Mouse (Mus musculus) splenic B cell, adult 2 months (primary cell): Measurements from ENCODE around the gene Gas7.
A peak's percentile ranks its signal among the peaks of the same experiment; 100 is the strongest.

Experiments used
- DNase-seq: peaks from one replicate; pipeline ENCODE4 v3.0.0-alpha.2; 2011; ENCODE audit warnings: low read depth, low spot score
- H3K27me3 ChIP-seq: 2 replicates; pipeline ENCODE4 v1.6.1; 2012; ENCODE audit warnings: mild to moderate bottlenecking, low read length, moderate library complexity, mixed read lengths; ENCODE audit not compliant: control insufficient read depth, poor library complexity, insufficient read depth, severe bottlenecking
- H3K36me3 ChIP-seq: 2 replicates; pipeline ENCODE4 v1.6.1; 2012; ENCODE audit warnings: mild to moderate bottlenecking, low read length, moderate library complexity, mixed read lengths; ENCODE audit not compliant: control insufficient read depth, poor library complexity, insufficient read depth, severe bottlenecking

The Gas7 gene

GRCm38 (mm10) chr11:67454874-67455526 lies at the start of gene Gas7:
Gas7 (plus strand) TSS chr11:67455437.
- H3K27me3 ChIP-seq = no peaks in the 10 kb centered on the region
- H3K36me3 ChIP-seq = no peaks in the 10 kb centered on the region
- DNase-seq = no peak

GRCm38 (mm10) chr11:67414346-67414940 lies 40.8 kb upstream of the Gas7 start:
- H3K36me3 ChIP-seq = no peaks in the 10 kb centered on the region
- no peaks in the 10 kb centered on the region for H3K27me3 ChIP-seq

GRCm38 (mm10) chr11:67423575-67423974 lies 31.7 kb upstream of the Gas7 start:
- Histone ChIP-seq H3K36me3 (no peaks in the 10 kb centered on the region), H3K27me3 (no peaks in the 10 kb centered on the region)
- no peak for DNase-seq

More at GRCm38 (mm10) chr11:67414346-67414940, 40.8 kb upstream of the Gas7 start:
- no peak for DNase-seq

GRCm38 (mm10) chr11:67428196-67428595 lies 27.0 kb upstream of the Gas7 start:
- H3K36me3 ChIP-seq = no peaks in the 10 kb centered on the region
- DNase-seq = peak; percentile 45
- no peaks in the 10 kb centered on the region for H3K27me3 ChIP-seq

DNA sequence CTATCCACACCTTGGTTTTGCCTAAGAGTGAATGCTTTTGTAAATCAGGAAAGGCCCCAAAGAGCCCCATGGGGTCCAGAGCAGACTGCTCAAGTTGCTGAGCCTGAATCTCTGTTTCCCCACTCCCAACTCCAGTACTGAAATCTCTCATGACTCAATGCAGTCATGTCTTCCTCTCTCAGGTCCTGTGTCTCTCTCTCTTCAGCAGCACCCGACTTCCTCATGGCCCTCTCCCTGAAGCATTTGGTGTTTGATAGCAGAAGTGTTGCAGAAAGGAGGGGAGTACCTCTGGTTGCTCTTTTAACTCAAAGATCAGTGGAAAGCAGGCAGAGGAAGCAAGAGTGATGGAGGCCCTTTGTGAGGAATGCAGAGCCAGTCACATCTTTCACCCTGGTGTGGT lies 25.4 kb upstream of the Gas7 start:
- no peaks in the 10 kb centered on the region for H3K27me3 ChIP-seq
- no peaks in the 10 kb centered on the region for H3K36me3 ChIP-seq
- no peak for DNase-seq

GRCm38 (mm10) chr11:67431116-67431645 lies 24.1 kb upstream of the Gas7 start:
- H3K36me3 ChIP-seq = no peaks in the 10 kb centered on the region
- no peak for DNase-seq

GRCm38 (mm10) chr11:67431864-67432263 lies 23.4 kb upstream of the Gas7 start:
- no peak for DNase-seq
- no peaks in the 10 kb centered on the region for H3K27me3 ChIP-seq
- no peaks in the 10 kb centered on the region for H3K36me3 ChIP-seq

More at GRCm38 (mm10) chr11:67431116-67431645, 24.1 kb upstream of the Gas7 start:
- no peaks in the 10 kb centered on the region for H3K27me3 ChIP-seq

DNA sequence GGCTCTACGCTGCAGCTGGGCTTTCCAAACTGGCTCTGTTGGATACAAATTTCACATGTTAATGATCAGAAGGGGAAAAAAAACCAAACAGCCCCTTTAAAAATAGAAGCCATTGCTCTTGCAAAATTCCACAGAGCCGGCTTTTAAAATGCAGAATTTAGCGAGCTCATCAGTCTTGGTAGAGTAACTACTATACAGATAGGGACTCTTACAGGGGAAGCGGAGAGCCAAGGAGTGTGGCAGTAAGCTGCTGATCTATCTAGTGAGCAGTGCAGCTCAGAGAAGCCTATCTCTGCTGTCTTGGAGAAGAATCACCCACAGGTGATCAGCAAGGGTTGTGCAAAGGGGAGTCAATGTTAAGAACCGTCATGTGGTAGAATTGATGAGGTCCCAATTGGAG lies 21.5 kb upstream of the Gas7 start:
- no peak for DNase-seq

GRCm38 (mm10) chr11:67438746-67439145 lies 16.5 kb upstream of the Gas7 start:
- Histone ChIP-seq H3K36me3 (no peaks in the 10 kb centered on the region), H3K27me3 (no peaks in the 10 kb centered on the region)
- DNase-seq = no peak

More for the DNA sequence above, 21.5 kb upstream of the Gas7 start:
- Histone ChIP-seq H3K27me3 (no peaks in the 10 kb centered on the region), H3K36me3 (no peaks in the 10 kb centered on the region)

DNA sequence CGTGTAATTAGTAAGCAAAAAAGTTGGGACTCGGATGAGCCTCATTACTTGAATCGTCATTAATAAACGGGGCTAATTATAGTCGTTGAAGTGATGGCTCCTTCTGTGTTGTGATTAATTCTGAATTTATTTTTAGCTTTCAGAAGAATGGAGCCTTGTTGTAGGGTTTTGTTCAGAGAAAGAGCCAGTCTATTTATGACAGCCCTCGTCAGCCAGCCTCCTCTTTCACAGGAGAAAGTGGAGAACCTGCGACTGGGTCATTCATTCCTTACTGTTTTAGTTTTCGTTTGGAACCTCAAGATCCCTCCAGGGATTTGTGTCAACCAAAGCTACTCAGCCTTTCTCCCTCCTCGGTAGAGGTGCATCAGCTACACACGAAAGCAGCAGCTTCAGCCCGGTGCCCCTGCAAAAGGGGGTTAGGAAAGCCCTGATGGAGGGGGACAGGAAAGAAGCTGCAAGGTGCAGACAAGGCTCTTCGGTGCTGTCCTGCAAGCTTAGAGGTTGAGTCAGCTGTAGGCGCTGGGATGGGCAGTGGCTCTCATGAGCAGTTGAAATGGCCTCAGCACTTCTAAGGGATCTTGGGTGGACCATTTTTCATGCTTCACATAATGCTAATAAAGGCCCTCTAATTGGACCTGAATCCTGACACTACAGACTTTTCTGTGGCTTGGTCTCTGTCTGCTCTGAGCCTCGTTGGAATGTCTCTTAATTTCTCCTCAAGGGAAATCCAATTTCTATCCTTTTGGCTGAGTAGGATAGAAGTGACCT lies 10.0 kb upstream of the Gas7 start:
- Histone ChIP-seq H3K36me3 (no peaks in the 10 kb centered on the region), H3K27me3 (peaks cover 2% of the 10 kb centered on the region; the same call in 1 of the 2 replicates)
- no peak for DNase-seq

- Histone ChIP-seq H3K27me3 (peaks cover 2% of the 10 kb centered on the region; the same call in 1 of the 2 replicates), H3K36me3 (no peaks in the 10 kb centered on the region)
- no peak for DNase-seq
Observed at GRCm38 (mm10) chr11:67451525-67451924, 3.7 kb upstream of the Gas7 start.

DNA sequence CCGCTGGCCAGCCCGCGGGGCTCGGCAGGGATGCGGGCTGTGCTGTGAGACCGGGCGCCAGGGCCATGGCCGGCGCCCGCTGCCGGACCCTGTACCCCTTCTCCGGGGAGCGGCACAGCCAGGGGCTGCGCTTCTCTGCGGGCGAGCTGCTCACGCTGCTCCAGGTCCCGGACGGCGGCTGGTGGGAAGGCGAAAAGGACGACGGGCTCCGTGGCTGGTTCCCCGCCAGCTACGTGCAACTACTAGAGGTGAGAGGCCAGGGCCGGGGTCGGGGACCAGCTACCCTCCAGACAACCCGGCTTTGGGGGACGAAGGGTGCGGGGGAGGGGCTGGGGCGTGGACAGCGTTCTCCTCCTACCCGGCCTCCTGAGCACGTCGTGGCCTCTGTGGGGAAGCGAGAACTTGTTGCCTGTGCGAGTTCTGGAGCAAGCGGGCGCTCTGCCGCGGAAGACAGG lies 317 bp downstream of the Gas7 start:
- no peaks in the 10 kb centered on the region for H3K27me3 ChIP-seq
- no peaks in the 10 kb centered on the region for H3K36me3 ChIP-seq
- no peak for DNase-seq

DNA sequence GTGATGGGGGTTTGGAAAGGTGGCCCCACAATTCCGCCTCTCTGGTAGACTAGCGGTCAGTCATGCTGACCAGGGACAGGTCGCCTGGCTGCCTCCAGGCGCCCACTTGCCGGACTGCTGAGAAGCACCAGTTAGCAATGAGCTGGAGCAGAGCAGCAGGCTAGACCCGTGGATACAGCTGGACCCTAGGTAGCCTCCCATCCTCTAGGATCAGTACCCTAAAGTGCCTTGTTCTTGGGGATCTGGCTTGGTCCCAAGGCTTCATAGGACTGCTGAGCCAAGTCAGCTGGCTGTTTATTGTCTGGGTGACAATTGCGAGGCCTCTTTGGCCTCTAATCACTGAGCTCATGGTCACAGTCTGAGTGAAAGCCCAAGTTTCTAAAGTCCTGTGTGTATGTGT lies 792 bp downstream of the Gas7 start:
- Histone ChIP-seq H3K36me3 (no peaks in the 10 kb centered on the region), H3K27me3 (no peaks in the 10 kb centered on the region)
- no peak for DNase-seq

DNA sequence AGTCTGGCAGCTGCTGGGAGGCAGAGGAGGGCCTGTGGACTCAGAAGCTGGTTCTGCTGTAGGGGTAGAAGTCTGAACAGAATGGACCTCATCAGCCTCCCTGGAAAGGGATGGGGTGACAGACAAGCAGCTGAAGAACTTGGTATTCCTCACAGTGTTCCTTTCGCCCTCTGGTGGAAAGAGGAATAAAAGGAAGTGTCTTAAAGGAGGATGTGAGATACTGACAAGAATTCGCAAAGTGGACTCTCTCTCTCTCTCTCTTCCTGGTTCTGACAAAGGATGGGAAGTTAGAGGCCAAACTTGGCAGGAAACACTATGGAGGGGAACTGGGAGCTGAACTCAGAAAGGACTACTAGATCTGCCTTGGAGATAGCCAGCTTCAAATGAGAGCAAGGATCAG lies 2.9 kb downstream of the Gas7 start:
- Histone ChIP-seq H3K27me3 (no peaks in the 10 kb centered on the region), H3K36me3 (no peaks in the 10 kb centered on the region)
- no peak for DNase-seq

GRCm38 (mm10) chr11:67467132-67467531 lies 11.9 kb downstream of the Gas7 start:
- Histone ChIP-seq H3K36me3 (no peaks in the 10 kb centered on the region), H3K27me3 (no peaks in the 10 kb centered on the region)
- DNase-seq = no peak
